Mouse (Mus musculus) heart, postnatal 10 days (tissue): Measurements from ENCODE around the gene Gm20388. TPM values are rescaled to one million over a fixed set of nuclear protein-coding genes. Genes with fewer than 3 reads are reported as not detected.

Experiments
- DNase-seq, 2 experiments: peaks; one replicate each; pipeline ENCODE4 v3.0.0; 2021
- intact Hi-C: fragments of 180-260 bp; cut with DNase I; formaldehyde crosslinking; loops from one replicate; pipeline ENCODE4 v1.15.1; 2025
- total RNA-seq, 2 experiments: library from RNA; stranded (reverse); gene quantifications; 2 replicates each; pipeline ENCODE4 v1.2.3; 2021

Gene Gm20388
- total RNA-seq, 2 experiments from 2014 or later: 2.0 to 2.2 TPM

DNA sequence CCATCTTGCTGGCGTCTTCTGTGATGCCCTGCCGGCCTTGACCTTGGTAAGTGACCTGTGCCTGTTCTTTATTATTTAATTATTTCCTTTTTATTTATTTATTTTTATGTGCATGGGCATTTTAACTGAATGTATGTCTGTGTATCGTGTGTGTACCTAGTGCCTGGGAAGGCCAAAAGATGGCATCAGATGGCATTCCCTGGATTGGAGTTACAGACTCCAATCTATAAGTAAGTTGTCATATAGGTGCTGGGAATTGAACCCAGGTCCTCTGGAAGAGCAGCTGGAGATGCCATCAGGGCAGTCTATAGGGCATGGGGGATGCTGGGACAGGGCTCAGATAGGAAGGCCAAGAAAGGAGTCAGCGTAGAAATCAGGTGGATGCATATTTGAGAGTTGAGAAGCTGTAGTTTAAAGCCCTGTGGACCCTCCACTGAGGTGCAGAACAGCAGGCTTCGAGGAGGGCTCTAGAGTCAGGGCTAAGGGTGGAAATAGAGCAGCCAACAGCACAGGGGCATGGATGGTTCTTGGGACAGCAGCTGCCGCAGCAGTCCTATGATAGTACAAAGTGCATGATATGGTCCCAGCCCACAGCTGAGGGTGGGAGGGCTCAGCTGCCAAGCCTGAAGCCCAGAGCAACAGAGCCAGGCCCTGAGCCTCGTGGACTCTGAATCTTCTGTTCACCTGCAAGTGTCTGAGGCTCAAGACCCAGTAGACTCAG lies 2450.2 kb downstream of the Gm20388 start, which contains the start of gene Trhr2:
Gene Trhr2, minus strand, starts transcription at position 51 of the 721 bp plus-strand sequence.
- DNase-seq: no peak
- intact Hi-C loops: no loop called here

DNA sequence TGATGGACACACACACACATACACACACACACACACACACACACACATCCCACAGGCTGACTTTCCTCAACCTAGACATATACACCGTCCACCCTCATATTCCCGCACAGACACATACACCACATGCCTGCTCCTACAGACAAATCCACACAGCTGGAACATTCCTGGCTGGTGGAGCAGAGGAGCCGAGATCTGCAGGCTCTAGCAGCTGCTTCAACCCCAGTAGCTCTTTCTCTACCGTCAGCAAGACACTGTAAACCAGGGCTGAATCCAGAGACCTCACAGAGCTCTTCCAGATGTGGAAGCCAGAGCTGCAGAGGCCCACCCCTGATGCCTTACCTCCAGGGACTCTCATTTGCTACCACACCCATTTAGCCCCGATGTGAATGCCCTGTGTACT lies 2451.6 kb downstream of the Gm20388 start:
- intact Hi-C loops: no loop called here
- no peak for DNase-seq

DNA sequence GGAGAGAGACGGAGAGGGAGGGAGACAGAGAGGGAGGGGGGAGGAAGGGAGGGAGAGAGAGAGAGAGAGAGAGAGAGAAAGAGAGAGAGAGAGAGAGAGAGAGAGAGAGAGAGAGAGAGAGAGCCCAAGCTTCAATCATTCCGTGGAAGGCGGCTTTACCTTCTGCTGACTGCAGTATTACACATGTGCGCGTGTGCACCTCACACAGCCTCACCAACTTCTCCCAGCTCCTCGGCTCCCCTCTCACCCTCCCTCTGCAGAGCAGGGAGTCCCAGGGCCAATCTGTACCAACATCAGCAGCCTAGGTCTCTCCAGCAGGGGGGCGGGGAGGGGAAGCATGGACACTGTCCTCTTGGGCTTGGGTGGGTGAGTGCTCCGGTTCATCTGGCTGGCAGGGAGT lies 2452.3 kb downstream of the Gm20388 start:
- intact Hi-C loops: no loop called here
- DNase-seq: no peak

DNA sequence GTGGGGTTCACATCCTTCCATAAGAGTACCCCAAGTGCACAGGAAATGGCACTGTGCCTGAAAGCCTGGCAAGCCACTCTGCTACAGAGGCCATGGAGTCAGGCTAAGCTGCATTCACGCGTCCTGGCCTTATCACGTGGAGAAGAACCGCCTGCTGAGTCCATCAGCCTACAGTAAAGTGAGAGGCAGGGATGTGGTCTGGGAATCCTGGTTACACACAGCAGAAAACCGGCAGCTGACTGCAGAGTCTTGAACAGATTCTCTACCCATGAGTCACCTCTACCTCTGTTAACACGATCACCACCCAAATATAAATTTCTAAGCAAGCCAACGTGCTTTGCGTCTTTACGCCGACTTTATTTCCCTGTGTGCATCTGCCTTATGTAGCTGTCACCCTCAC lies 2457.9 kb downstream of the Gm20388 start:
- no peak for DNase-seq
- intact Hi-C loops: loop anchor here (2.0 kb wide), 1 partner anchor 24 kb away; no protein-coding TSS in a partner anchor

DNA sequence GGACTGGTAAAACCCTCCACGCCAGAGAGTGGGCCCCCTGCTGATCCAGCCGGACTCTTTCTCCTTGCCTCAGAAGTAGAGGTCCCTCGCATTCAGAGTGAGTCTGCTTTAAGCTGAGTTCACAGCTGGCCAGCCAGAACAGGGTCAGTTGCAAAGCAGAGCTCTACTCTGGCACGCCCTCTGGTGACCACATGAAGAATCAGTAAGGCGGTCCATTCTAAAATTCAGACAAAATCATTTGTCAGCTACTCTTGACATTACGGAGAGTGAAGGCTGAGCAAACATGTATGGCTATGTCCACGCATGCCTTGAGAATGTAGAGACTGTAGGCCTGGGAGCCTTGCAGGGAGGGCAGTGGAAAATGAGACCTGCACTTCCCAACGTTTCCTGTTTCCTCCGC lies 2459.0 kb downstream of the Gm20388 start:
- intact Hi-C loops: loop anchor here (1.0 to 2.0 kb wide), 2 partner anchors 25 to 96 kb away; no protein-coding TSS in a partner anchor
- peak; percentile 80 to 88 for DNase-seq

DNA sequence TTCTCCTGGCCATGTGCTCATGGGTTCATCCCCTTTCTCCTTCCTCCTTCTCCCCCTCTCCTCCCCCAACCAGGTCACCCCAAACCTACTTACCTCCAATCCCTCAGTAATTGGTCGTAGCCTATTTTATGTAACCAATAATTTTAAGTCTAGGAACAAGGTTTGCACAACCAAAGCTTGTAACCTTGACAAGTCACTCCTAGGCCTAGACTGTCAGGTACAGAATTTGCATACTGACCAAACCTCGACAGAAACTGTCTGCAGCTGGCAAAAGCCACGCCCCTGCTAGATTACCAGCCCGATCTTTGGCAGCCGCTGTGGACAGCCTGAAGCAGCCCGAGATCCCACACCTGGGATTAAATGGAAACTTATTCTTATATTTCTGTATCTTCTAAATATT lies 2461.1 kb downstream of the Gm20388 start:
- intact Hi-C loops: no loop called here
- no peak for DNase-seq

DNA sequence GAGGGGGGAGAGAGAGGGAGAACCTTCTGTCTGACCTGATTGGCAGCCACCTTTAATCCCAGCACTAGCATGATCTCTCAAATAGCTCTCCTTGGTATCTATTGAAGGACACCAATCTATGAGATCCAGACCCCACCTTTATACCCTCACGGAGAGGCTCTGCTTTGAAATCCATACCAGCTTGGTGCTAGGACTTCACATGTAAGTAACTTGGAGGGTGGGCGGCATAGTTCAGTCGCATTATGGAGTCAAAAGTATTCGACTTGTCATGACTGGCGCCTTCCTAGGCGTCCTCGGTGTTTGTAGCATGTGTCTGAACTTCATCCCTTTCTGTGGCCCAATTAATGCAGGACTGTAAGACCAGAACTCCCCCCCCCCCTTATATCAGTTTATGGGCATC lies 2464.7 kb downstream of the Gm20388 start:
- DNase-seq: no peak
- intact Hi-C loops: loop anchor here (5.0 kb wide), 1 partner anchor 102 kb away; the partner anchor contains the start of genes Ctu2 and Rnf166

DNA sequence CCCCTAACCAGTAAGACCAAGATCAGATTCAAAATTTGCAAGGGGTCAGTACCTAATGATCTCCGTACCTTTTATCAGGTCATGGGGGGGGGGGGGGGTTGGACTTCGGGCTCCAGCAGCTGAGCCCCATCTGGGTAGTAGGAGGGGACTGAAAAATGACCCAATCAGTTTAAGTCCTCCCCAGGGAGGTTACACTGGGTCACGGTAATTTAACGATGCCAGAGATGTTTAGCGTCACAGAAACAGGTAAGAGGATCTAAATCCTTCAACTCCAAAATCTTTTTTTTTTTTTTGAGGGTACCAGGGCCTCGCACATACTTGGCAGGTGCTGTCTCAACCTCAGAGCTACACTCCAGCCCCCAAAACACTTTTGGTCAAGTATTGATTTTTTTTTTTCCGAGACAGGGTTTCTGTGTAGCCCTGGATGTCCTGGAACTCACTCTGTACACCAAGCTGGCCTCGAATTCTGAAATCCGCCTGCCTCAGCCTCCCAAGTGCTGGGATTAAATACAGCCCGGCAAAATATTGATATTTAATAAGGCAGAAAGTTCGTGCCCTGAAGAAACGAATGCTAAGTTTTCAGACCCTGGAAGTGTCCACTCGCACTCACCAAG lies 2465.2 kb downstream of the Gm20388 start:
- intact Hi-C loops: loop anchor here (5.0 kb wide), 1 partner anchor 101 kb away; the partner anchor contains the start of genes Ctu2 and Rnf166
- DNase-seq: no peak

DNA sequence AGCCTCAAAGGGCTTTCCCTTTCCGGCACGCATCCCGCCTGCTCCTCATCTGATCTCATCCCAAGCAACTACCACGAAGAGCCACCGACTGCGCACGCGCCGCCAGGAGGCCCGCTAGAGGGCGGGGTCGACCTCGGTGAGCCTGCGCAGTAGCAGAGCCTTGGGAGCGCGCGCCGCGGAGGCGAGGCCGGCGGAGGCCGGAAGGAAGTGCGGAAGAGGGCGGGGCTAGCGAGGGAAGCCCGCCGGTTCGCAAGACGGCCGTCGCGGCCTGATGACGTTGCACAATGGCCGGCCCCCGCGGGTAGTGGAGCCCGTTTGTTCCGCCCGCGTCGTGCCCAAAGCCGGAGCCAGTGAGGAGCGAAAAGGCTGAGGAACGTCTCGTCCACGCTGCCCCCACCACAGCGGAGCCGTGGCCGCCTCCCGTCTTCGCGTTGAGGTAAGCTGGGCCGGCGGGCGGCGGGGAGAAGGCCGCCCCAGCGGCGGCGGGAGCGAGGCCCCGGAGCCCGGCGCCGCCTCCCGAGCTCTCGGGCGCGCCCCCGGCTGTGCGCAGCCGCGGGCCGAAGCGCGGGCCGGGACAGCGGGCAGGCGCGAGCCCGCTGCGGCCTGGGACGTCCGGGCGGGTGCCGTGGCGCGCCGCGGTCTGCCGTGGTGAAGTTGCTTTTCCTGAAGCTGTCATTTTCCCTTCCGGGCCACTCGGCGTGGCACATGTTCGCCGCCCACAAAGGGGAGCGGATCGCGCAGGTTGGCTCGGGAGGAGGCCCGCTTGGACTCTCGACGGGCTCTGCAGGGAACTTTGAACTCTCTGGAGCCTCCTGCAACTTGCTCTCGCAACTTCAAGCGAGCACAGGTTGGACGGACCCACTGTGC lies 2466.0 kb downstream of the Gm20388 start, which contains the start of gene Zc3h18:
Gene Zc3h18, plus strand, starts transcription at position 245 of the 867 bp plus-strand sequence.
- intact Hi-C loops: loop anchor here (5.0 kb wide), 1 partner anchor 101 kb away; the partner anchor contains the start of genes Ctu2 and Rnf166

DNA sequence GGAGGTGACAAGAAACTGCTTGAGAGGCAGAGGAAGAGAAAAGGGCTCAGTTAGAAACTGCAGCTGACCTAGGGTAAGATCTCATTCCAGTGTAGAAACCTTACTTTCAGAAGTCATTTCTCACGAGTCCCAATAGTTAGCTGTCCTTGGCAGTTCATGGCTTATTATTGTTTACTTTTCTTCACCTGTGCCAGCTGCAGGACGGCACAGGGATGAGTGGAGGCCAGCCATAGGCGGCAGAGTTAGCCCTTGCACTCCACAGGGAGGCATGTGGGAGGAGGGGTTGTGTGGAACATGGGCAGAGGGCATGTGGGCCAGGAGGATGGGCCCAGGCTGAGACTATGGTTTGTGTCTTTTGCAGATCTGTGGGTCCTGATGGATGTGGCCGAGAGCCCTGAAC lies 2472.4 kb downstream of the Gm20388 start:
- DNase-seq: no peak
- intact Hi-C loops: no loop called here

More for the DNA sequence above, 2466.0 kb downstream of the Gm20388 start, which contains the start of gene Zc3h18:
- peak; percentile 99 for DNase-seq

DNA sequence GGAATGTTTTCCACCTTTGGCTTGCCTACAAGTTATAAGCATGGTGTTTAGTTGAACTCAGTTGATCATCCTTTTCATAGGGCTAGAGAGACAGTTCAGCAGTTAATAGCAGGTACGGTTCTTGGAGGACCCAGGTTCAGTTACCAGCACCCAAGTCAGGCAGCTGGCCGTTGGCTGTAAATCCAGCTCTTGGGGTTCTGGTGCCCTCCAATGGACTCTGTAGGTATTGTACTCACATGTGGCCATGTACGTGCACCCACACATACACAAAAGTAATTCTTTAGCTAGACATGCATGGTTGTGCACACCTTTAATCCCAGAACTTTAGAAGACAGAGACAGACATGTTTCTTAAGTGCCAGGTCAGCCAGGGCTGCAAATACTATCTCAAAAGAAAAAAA lies 2478.7 kb downstream of the Gm20388 start:
- intact Hi-C loops: no loop called here
- DNase-seq: no peak

DNA sequence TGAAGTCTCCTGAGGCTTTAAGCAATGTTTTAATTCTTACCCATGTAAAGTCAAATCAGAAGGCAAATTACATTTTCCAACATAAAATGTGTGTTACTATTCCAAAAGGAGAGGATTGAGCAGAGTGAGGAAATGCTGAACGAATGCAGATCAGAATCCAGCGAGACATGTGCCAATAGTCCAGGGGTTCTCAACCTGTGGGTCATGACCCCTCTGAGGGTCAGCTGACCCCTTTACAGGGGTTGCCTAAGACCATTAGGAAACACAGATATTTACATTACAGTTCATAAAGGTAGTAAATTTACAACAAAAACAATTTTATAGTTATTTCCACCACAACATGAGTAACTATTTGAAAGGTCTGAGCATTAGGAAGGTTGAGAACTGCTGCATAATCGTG lies 2480.1 kb downstream of the Gm20388 start:
- no peak for DNase-seq
- intact Hi-C loops: no loop called here

DNA sequence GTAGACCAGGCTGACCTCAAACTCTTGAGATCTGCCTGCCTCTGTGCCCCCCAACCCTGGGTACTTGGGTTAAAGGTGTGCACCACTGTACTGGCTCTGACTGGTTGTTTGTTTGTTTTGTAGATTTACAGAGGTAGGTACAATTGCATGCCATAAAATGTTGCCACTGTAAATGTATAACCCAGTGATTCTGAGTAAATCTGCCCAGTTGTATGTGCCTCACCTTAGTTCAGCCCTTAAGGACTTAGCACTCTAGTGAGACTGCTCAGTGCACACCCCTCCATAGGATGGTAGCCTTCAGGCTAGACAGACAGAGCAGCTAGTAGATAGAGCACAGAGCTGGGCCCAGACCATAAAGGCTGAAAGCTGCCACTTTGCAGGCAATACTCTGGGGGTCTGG lies 2483.1 kb downstream of the Gm20388 start:
- DNase-seq: no peak
- intact Hi-C loops: no loop called here

DNA sequence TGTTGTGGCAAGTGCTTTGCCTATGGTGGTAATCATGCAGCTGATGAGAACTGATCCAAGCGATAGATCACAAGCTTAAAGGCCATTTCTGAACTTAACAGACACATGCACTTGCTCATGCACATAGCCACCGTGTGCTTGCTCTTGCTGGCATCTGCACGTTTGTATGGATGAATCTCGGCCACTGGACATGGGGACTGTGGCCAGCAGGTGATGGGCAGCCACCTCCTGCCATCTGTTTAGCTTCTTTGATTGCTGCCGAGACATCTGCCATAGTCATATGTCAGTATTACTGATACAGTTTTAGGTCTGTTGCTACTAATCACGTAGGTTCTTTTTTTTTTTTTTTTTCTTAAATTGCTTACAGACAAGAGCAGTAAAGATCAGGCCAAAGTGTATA lies 2484.7 kb downstream of the Gm20388 start:
- DNase-seq: no peak
- intact Hi-C loops: no loop called here

DNA sequence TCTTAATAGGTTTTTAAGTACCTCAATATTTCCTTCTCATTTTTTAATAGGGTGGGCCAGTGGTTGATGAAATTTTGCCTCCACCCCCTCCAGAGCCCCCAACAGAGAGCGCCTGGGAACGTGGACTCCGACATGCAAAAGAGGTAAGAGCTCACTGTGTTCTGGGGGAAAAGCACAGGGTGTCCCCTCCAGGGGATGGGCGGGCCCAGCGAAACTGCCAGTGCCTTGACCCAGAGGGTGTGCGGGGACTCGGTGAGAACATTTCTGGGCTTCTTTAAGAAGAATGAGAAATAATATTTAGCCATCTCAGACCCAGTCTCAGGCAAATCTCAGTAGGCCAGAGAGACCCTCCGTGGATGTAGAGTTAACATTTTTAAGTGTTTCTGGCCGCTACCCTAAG lies 2487.5 kb downstream of the Gm20388 start:
- intact Hi-C loops: no loop called here
- no peak for DNase-seq

DNA sequence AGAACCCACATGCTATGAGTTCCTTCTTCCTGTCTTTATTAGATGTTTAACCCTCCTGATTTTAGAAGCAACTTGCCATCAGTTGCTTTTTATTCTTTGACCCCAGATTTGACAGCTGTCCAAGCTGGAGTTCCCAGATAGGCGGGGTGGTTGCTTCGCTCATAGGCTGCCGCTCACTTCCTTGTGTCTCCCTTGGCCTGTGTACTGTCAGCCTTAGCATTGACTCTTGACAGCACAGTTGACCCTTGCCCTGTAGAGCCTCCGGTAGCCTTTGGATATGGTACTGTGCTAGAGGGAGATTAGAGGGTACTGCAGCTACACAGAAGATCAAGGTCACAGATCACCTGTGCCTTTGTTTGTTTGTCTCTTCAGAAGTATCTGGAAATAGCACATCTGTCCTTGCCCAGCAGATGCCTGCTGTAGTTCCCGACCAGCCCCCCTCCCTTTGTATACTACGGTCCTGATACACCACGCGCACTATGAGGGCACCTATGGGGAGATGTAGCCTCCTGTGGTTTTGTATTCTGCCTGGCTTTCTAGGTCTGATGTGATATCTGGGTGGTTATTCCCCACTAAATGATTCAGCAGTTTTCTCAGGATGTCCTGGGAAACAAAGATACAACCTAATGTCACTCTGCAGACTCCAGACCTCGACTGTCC lies 2494.6 kb downstream of the Gm20388 start:
- intact Hi-C loops: no loop called here

DNA sequence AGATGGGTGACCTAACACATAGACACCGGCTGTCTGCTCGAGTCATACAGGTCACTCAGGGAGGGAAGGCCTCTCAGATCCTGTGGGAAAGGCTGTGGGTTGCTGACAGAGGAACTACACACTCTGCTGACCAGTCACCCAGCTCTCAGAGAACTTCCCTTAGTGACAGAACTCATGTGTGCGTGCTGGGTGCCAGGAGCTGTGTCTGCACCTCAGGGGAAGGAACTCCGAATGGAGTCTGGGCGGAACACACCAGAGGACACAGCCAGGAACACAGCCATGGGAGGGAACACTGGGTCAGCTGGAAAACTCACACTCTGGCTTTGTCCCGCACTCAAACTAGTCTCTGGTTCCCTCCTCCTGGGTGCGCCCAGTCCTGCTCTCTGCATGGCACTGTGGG lies 2497.0 kb downstream of the Gm20388 start:
- DNase-seq: no peak
- intact Hi-C loops: no loop called here

More for the DNA sequence above, 2494.6 kb downstream of the Gm20388 start:
- DNase-seq: no peak

DNA sequence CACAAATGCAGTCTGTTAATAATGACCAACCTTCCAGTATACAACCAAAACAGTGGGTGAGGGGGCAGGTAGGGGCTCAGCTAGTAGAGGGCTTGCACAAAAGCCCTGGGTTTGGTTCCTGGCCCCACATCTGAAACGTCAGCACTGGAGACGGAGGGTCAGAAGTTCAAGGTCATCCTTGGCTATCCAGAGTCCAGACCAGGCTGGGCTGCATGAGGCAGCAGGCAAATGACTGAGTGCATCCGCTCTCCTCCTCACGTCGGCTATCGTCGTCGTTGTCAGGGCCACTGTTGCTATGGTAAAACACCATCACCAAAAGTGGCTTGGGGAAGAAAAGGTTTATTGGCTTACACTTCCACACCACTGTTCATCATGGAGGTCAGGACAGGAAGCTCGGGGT lies 2503.7 kb downstream of the Gm20388 start:
- no peak for DNase-seq
- intact Hi-C loops: no loop called here

DNA sequence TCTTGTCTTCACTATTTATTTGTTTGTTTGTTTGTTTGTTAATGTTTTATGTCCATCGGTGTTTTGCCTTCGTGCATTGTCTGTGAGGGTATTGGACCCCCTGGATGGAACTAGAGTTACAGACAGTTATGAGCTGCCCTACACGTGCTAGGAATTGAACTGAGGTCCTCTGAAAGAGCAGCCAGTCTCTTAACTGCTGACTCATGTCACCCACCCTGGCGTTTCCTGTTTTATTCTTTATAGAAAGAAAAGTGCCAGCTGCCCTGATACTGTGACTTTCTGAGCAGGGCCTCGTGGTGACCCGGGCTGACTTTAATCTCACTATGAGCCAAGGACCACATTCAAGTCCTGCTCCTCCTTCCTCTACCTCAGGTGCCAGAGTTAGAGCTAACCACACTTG lies 2504.9 kb downstream of the Gm20388 start:
- intact Hi-C loops: no loop called here

DNA sequence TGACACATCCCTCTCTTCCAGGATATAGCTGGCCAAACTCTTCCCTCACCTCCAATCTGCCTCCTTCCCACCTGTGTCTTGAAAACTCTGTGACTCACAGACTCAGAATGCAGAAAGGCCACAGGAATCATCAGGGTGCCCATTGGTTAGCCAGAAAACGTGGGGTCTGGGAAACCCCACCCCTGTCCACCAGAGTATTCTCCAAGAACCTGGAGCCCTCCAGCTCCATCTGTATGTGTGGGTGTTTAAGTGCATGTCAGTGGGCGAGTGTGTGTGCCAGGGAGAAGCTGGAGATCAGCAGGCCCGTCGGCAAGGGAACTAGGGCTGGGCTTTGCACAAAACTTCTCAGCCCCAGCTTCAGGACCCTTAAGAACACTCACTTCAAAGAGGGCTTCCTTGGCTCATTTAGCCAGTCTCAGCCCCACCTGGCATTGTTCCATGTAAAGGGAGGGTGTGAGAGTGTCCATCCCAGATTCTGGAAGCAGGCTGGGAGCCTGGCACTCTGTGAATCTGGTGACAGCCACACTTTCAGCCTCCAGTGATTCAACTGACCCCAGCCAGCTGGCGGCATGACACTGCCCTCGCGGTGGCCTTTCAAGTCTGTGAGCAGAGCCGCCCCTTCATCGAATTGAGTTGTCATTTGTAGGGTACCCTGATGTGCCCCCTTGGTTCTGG lies 2509.4 kb downstream of the Gm20388 start:
- DNase-seq: peak; percentile 32 to 50
- intact Hi-C loops: no loop called here

More for the DNA sequence above, 2504.9 kb downstream of the Gm20388 start:
- DNase-seq: no peak
